Mouse (Mus musculus) liver, embryonic 14.5 days (tissue): ENCODE results near the gene Atp5f1.

Experiments used
- CTCF ChIP-seq: IDR thresholded peaks from 2 replicates; pipeline ENCODE4 v1.5.1; 2016; ENCODE audit warnings: antibody characterized with exemption, low read depth, control low read depth
- EP300 ChIP-seq: IDR thresholded peaks from 2 replicates; pipeline ENCODE4 v1.6.1; 2016; ENCODE audit warnings: antibody characterized with exemption, low read depth

- TF ChIP-seq CTCF (no peak), EP300 (no peak)
Observed at GRCm38 (mm10) chr3:106001416-106002370, 41.8 kb upstream of the Atp5f1 start.
